16 mouse cellular contexts compared by ENCODE assay signal in the genomic region with DNA sequence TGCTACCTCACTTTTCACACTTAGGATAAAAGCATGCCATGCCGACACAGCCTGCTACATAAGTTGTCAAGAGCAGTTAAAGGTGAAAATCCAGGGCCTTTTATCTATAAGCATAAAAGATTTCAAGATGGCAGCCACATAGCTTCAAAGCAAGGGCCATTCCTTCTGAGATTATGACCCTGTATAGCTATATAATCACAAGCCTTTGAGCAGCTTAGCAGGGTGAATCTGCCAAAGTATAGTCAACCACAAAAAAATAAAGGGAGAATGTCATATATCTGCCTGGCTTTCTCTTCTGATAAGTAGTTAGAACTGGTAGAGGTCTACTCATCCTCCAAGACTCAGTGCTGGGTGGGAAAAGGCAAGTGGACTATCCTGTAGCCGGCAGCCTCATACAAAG.
"Had no signal": no experiment of that assay in that cellular context is flagged by ENCODE, and none has a peak within 500 bp of the region (broad histone marks: within the 10 kb centered on the region; RNA-seq: fewer than 3 reads in every experiment).

No protein-coding gene starts in this region.

- DNase-seq: retina, postnatal 1 day; right cerebral cortex, adult 18-20 months; right cerebral cortex, postnatal 14 days; right cerebral cortex, postnatal 25 days; right cerebral cortex, postnatal 4 days; spleen, adult 18-20 months; thymus, adult 18-20 months; thymus, adult 2 months; thymus, postnatal 14 days; thymus, postnatal 25 days; thymus, postnatal 36 days; thymus, postnatal 4 days had no signal

- H3K9me3 ChIP-seq: neural tube, embryonic 13.5 days; neural tube, embryonic 15.5 days; stomach, embryonic 15.5 days had no signal

- H3K27me3 ChIP-seq: neural tube, embryonic 13.5 days; neural tube, embryonic 15.5 days; stomach, embryonic 15.5 days had no signal

- H3K4me2 ChIP-seq: neural tube, embryonic 13.5 days; neural tube, embryonic 15.5 days; stomach, embryonic 15.5 days had no signal

- H3K27ac ChIP-seq: neural tube, embryonic 13.5 days; neural tube, embryonic 15.5 days; stomach, embryonic 15.5 days; stomach, postnatal 0 days had no signal

- H3K4me3 ChIP-seq: neural tube, embryonic 13.5 days; neural tube, embryonic 15.5 days; stomach, embryonic 15.5 days had no signal

- H3K36me3 ChIP-seq: neural tube, embryonic 13.5 days; neural tube, embryonic 15.5 days; stomach, embryonic 15.5 days had no signal

- H3K9ac ChIP-seq: neural tube, embryonic 13.5 days; neural tube, embryonic 15.5 days; stomach, embryonic 15.5 days had no signal

- H3K4me1 ChIP-seq: neural tube, embryonic 13.5 days; neural tube, embryonic 15.5 days; stomach, embryonic 15.5 days had no signal
